Mouse (Mus musculus) yolk sac, embryonic 10.5 days (tissue): ENCODE data around the gene Dysf.
"Not testable (repeated sequence)": the region's sequence is repeated elsewhere in the genome, so short reads cannot be mapped to it uniquely, and the experiment has no call there.

Source experiments
- DNase-seq: peaks from one replicate; pipeline ENCODE4 v3.0.0-alpha.2; 2017; ENCODE audit warnings: low spot score

Gene Dysf

GRCm38 (mm10) chr6:84008363-84009171 is at the start of gene Dysf:
Gene Dysf (plus strand): TSS chr6:84008590.
- DNase-seq: peak; percentile 50

GRCm38 (mm10) chr6:83987642-83988041 is 20.7 kb upstream of the Dysf start:
- no peak for DNase-seq

- DNase-seq: no peak
Observed at GRCm38 (mm10) chr6:84002716-84003115, 5.7 kb upstream of the Dysf start.

GRCm38 (mm10) chr6:84004295-84004694 is 4.1 kb upstream of the Dysf start:
- DNase-seq: no peak

GRCm38 (mm10) chr6:84009172-84009872 is 932 bp downstream of the Dysf start:
- DNase-seq: no peak

- DNase-seq: no peak
Observed at GRCm38 (mm10) chr6:84009915-84010302, 1.5 kb downstream of the Dysf start.

GRCm38 (mm10) chr6:84010303-84011225 is 2.2 kb downstream of the Dysf start:
- DNase-seq: peak; percentile 61

- not testable (repeated sequence) for DNase-seq
Observed at GRCm38 (mm10) chr6:84014961-84015683, 6.7 kb downstream of the Dysf start.

- DNase-seq: no peak
Observed at GRCm38 (mm10) chr6:84016851-84017250, 8.5 kb downstream of the Dysf start.

- DNase-seq: no peak
Observed at GRCm38 (mm10) chr6:84017392-84017791, 9.0 kb downstream of the Dysf start.

GRCm38 (mm10) chr6:84018906-84019550 is 10.6 kb downstream of the Dysf start:
- DNase-seq: peak; percentile 46

- no peak for DNase-seq
Observed at GRCm38 (mm10) chr6:84020002-84020401, 11.6 kb downstream of the Dysf start.

- no peak for DNase-seq
Observed at GRCm38 (mm10) chr6:84021990-84022389, 13.6 kb downstream of the Dysf start.

GRCm38 (mm10) chr6:84025636-84026035 is 17.2 kb downstream of the Dysf start:
- DNase-seq: no peak

- no peak for DNase-seq
Observed at GRCm38 (mm10) chr6:84028791-84029190, 20.4 kb downstream of the Dysf start.

GRCm38 (mm10) chr6:84029775-84030174 is 21.4 kb downstream of the Dysf start:
- no peak for DNase-seq

GRCm38 (mm10) chr6:84032516-84032915 is 24.1 kb downstream of the Dysf start:
- not testable (repeated sequence) for DNase-seq

- DNase-seq: peak; percentile 31
Observed at GRCm38 (mm10) chr6:84043251-84043940, 35.0 kb downstream of the Dysf start.

- no peak for DNase-seq
Observed at GRCm38 (mm10) chr6:84044679-84045078, 36.3 kb downstream of the Dysf start.

- no peak for DNase-seq
Observed at GRCm38 (mm10) chr6:84048856-84049255, 40.5 kb downstream of the Dysf start.
